Mouse (Mus musculus) MEL (cell line): Measurements from ENCODE around the gene Kat8.

Source experiments
- MEF2A ChIP-seq: IDR thresholded peaks from 2 replicates; pipeline ENCODE4 v1.6.1; 2014; ENCODE audit warnings: low read depth, mild to moderate bottlenecking, inconsistent platforms, low read length, improper control_type of control experiment; ENCODE audit not compliant: poor library complexity, insufficient replicate concordance, severe bottlenecking; ENCODE audit errors: extremely low read depth
- TAL1 ChIP-seq: IDR thresholded peaks from 2 replicates; pipeline ENCODE4 v1.6.1; 2012; ENCODE audit warnings: mild to moderate bottlenecking, inconsistent platforms, low read length, moderate library complexity, mixed read lengths

- TF ChIP-seq MEF2A = no peak
- TF ChIP-seq TAL1 = no peak
These were observed 19.2 kb downstream of the Kat8 start for GRCm38 (mm10) chr7:127931351-127932135.
